Mouse (Mus musculus) liver, postnatal 0 days (tissue): ENCODE measurements at regions not wholly inside any gene's neighbourhood (a gene's known extent, or its start where the extent isn't known, plus 50 kb on each side); places are given as distances from the start of the nearest gene placed in this dataset.

Experiments
- ATAC-seq: fragments of 200-750 bp; cut with Nextera tagmentation; 2 replicates; pipeline ENCODE4 v1.8.0; 2017; ENCODE audit warnings: mild to moderate bottlenecking, moderate library complexity
- DNase-seq: peaks from one replicate; pipeline ENCODE4 v3.0.0-alpha.2; 2016
- H3K27ac ChIP-seq: fragments of 300-500 bp; sonication (generic); 2 replicates; pipeline ENCODE4 v1.5.1; 2014; ENCODE audit warnings: antibody characterized with exemption, moderate library complexity, mild to moderate bottlenecking, low read depth
- H3K27me3 ChIP-seq: fragments of 300-500 bp; sonication (generic); 2 replicates; pipeline ENCODE4 v1.6.1; 2014; ENCODE audit warnings: low read length, control low read depth, mixed read lengths; ENCODE audit not compliant: insufficient read depth
- H3K36me3 ChIP-seq: fragments of 300-500 bp; sonication (generic); replicated peaks from 2 replicates; pipeline ENCODE4 v1.6.1; 2014; ENCODE audit warnings: mild to moderate bottlenecking, control low read depth, low read length, moderate library complexity, mixed read lengths; ENCODE audit not compliant: insufficient read depth
- H3K4me1 ChIP-seq: fragments of 300-500 bp; sonication (generic); 2 replicates; pipeline ENCODE4 v1.6.1; 2014; ENCODE audit warnings: antibody characterized with exemption, mild to moderate bottlenecking, control low read depth; ENCODE audit not compliant: insufficient read depth
- H3K4me2 ChIP-seq: fragments of 300-500 bp; sonication (generic); 2 replicates; pipeline ENCODE4 v1.6.1; 2014; ENCODE audit warnings: low read depth, mild to moderate bottlenecking, low read length, moderate library complexity, mixed read lengths
- H3K4me3 ChIP-seq: fragments of 300-500 bp; sonication (generic); 2 replicates; pipeline ENCODE4 v1.5.1; 2014; ENCODE audit warnings: low read depth, low read length
- H3K9ac ChIP-seq: fragments of 300-500 bp; sonication (generic); replicated peaks from 2 replicates; pipeline ENCODE4 v1.6.1; 2014; ENCODE audit warnings: mild to moderate bottlenecking, moderate library complexity
- H3K9me3 ChIP-seq: fragments of 300-500 bp; sonication (generic); 2 replicates; pipeline ENCODE4 v1.6.1; 2016; ENCODE audit warnings: mild to moderate bottlenecking, control low read depth, low read length, mixed read lengths
- CTCF ChIP-seq: sonication (generic); IDR thresholded peaks from 2 replicates; pipeline ENCODE4 v1.5.1; 2016; ENCODE audit warnings: antibody characterized with exemption, low read depth
- EP300 ChIP-seq: IDR thresholded peaks from 2 replicates; pipeline ENCODE4 v1.6.1; 2016; ENCODE audit warnings: antibody characterized with exemption, low read depth, mild to moderate bottlenecking
- whole genome bisulfite sequencing: fragments of 180-500 bp; shearing (Covaris S2); extraction: QIAGEN DNeasy Blood & Tissue Kit; methylation state at CpG from one replicate; pipeline ENCODE4 v1.1.7; 2014; ENCODE audit not compliant: insufficient replicate concordance; 5-methylcytosine and 5-hydroxymethylcytosine counted together

DNA sequence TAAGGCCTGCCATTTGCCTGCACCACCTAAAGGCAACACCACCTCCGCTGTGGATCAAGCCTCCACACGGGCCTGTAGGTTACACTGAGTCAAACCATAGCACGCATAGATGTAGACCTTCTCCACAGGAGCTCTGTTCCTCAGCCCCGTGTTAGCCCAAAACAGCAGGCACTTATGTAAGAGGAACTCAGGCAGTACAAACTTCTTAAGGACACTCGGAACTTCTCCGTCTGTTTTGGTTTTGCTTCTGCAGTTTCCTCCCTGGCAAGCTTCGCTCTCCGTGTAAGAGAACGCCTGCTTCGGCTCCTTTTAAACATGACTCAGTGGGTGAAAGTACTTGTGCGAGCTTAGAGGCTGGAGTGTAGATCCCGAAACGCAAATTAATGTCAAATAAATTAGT, 165.7 kb downstream of the Plk2 start:
- H3K36me3 ChIP-seq, result no peaks in the 10 kb centered on the region
- WGBS, result 51% methylated on average over 13 of the region's 13 CpGs
- DNase-seq, result no peak

GRCm38 (mm10) chr13:110562499-110562898, 167.7 kb downstream of the Plk2 start:
- H3K9me3 ChIP-seq, result no peaks in the 10 kb centered on the region
- no peak overlapping the region for H3K4me2 ChIP-seq
- H3K27me3 ChIP-seq, result no peaks in the 10 kb centered on the region
- no peaks in the 10 kb centered on the region for H3K36me3 ChIP-seq
- ATAC-seq, result no peak
- WGBS, result 56% methylated on average over 3 of the region's 3 CpGs
- H3K9ac ChIP-seq, result no peak overlapping the region
- TF ChIP-seq CTCF (no peak), EP300 (no peak; the same call in 1 of the 2 replicates)
- no peak overlapping the region for H3K27ac ChIP-seq
- H3K4me1 ChIP-seq, result no peaks in the 10 kb centered on the region
- DNase-seq, result no peak
- no peak overlapping the region for H3K4me3 ChIP-seq

More for the DNA sequence above, 165.7 kb downstream of the Plk2 start:
- H3K4me1 ChIP-seq, result no peaks in the 10 kb centered on the region
- no peak overlapping the region for H3K4me3 ChIP-seq
- no peaks in the 10 kb centered on the region for H3K27me3 ChIP-seq
- no peak overlapping the region for H3K27ac ChIP-seq
- H3K9ac ChIP-seq, result no peak overlapping the region
- TF ChIP-seq CTCF (no peak), EP300 (no peak)
- ATAC-seq, result no peak
- no peaks in the 10 kb centered on the region for H3K9me3 ChIP-seq
- H3K4me2 ChIP-seq, result peak overlapping the region; percentile 15; the same call in 1 of the 2 replicates

- Histone ChIP-seq H3K4me1 (no peaks in the 10 kb centered on the region), H3K36me3 (no peaks in the 10 kb centered on the region), H3K27ac (no peak overlapping the region), H3K27me3 (no peaks in the 10 kb centered on the region), H3K9ac (no peak overlapping the region), H3K9me3 (no peaks in the 10 kb centered on the region), H3K4me3 (no peak overlapping the region), H3K4me2 (no peak overlapping the region)
- DNase-seq, result no peak
- peak; percentile 55 for ATAC-seq
- no peak; the same call in 1 of the 2 replicates for TF ChIP-seq EP300
- no peak for TF ChIP-seq CTCF
- 46% methylated on average over 5 of the region's 5 CpGs for WGBS
Measured at GRCm38 (mm10) chr13:110562902-110563301, 168.1 kb downstream of the Plk2 start.

DNA sequence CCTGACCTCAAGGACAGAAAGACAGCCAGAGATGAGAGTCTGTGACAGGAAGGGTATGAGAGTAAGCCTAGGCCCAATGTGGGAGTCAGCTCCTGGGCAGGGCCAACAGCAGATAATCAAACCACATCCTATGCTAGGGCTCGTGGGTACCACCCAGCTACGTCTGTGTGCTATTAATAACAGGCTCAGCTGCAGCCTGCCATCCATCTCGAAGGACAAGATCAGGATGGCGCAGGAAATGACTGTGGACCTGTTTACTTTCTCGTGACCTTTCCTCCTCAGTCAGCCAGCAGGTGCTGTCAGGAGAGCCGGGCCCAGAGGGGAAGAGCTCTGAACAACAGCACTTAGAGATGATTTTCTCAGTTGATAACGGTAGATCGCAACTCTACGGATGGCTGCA, 169.1 kb downstream of the Plk2 start:
- no peaks in the 10 kb centered on the region for H3K9me3 ChIP-seq
- no peak overlapping the region for H3K4me3 ChIP-seq
- ATAC-seq (peak; percentile 55), DNase-seq (peak; percentile 24)
- no peak overlapping the region for H3K4me2 ChIP-seq
- no peak overlapping the region for H3K9ac ChIP-seq
- TF ChIP-seq CTCF, result no peak
- no peak for TF ChIP-seq EP300
- no peaks in the 10 kb centered on the region for H3K36me3 ChIP-seq
- no peaks in the 10 kb centered on the region for H3K4me1 ChIP-seq
- no peak overlapping the region for H3K27ac ChIP-seq
- H3K27me3 ChIP-seq, result no peaks in the 10 kb centered on the region
- 14% methylated on average over 9 of the region's 9 CpGs for WGBS

GRCm38 (mm10) chr13:110568482-110569179, 173.8 kb downstream of the Plk2 start:
- H3K4me1 ChIP-seq, result no peaks in the 10 kb centered on the region
- H3K27ac ChIP-seq, result peak overlapping the region; percentile 41
- no peak for TF ChIP-seq CTCF
- TF ChIP-seq EP300, result no peak
- H3K4me3 ChIP-seq, result no peak overlapping the region
- DNase-seq, result peak; percentile 34
- no peaks in the 10 kb centered on the region for H3K27me3 ChIP-seq
- WGBS, result 38% methylated on average over 8 of the region's 8 CpGs
- H3K9ac ChIP-seq, result no peak overlapping the region
- ATAC-seq, result peak; percentile 76
- no peak overlapping the region for H3K4me2 ChIP-seq
- no peaks in the 10 kb centered on the region for H3K36me3 ChIP-seq
- no peaks in the 10 kb centered on the region for H3K9me3 ChIP-seq

- TF ChIP-seq EP300 (no peak), CTCF (no peak)
- DNase-seq (no peak), ATAC-seq (no peak)
- Histone ChIP-seq H3K27ac (peak overlapping the region; percentile 41), H3K9ac (no peak overlapping the region), H3K4me1 (no peaks in the 10 kb centered on the region), H3K9me3 (no peaks in the 10 kb centered on the region), H3K27me3 (no peaks in the 10 kb centered on the region), H3K36me3 (no peaks in the 10 kb centered on the region), H3K4me2 (no peak overlapping the region), H3K4me3 (no peak overlapping the region)
- WGBS, result 66% methylated on average over 2 of the region's 2 CpGs
Measured at GRCm38 (mm10) chr13:110569180-110569512, 174.3 kb downstream of the Plk2 start.

- TF ChIP-seq EP300, result no peak
- no peak for TF ChIP-seq CTCF
- H3K36me3 ChIP-seq, result no peaks in the 10 kb centered on the region
- H3K27ac ChIP-seq, result no peak overlapping the region
- no peaks in the 10 kb centered on the region for H3K9me3 ChIP-seq
- H3K9ac ChIP-seq, result no peak overlapping the region
- no peaks in the 10 kb centered on the region for H3K27me3 ChIP-seq
- no peaks in the 10 kb centered on the region for H3K4me1 ChIP-seq
- no peak for DNase-seq
- H3K4me2 ChIP-seq, result no peak overlapping the region
- H3K4me3 ChIP-seq, result no peak overlapping the region
- ATAC-seq, result no peak
Measured at GRCm38 (mm10) chr13:110570386-110570785, 175.5 kb downstream of the Plk2 start.
